Comparison of ENCODE assay signal across 16 mouse cellular contexts in genomic region chr17:63272914-63273313, GRCm38 (mm10).
"Had no signal": no experiment of that assay in that cellular context is flagged by ENCODE, and none has a peak within 500 bp of the region (broad histone marks: within the 10 kb centered on the region; RNA-seq: fewer than 3 reads in every experiment).

No protein-coding gene starts in this region.

- ATAC-seq: intestine, embryonic 16.5 days; liver, postnatal 0 days; midbrain, embryonic 16.5 days had no signal

- H3K27ac ChIP-seq: left cerebral cortex, adult 2 months; limb, embryonic 12.5 days; liver, embryonic 13.5 days; lung, embryonic 15.5 days; macrophage; stomach, postnatal 0 days had no signal

- H3K4me2 ChIP-seq: limb, embryonic 12.5 days; liver, embryonic 13.5 days; lung, embryonic 15.5 days; midbrain, embryonic 11.5 days had no signal

- H3K4me3 ChIP-seq: left cerebral cortex, adult 2 months; limb, embryonic 12.5 days; liver, embryonic 13.5 days; lung, embryonic 15.5 days; megakaryocyte, embryonic 14.5 days had no signal

- H3K9ac ChIP-seq: limb, embryonic 12.5 days; liver, embryonic 13.5 days; liver, postnatal 0 days; lung, embryonic 15.5 days had no signal

- H3K36me3 ChIP-seq: limb, embryonic 12.5 days; liver, embryonic 13.5 days; lung, embryonic 15.5 days had no signal

- H3K27me3 ChIP-seq: limb, embryonic 12.5 days; liver, embryonic 13.5 days; lung, embryonic 15.5 days; megakaryocyte, embryonic 14.5 days had no signal

- DNase-seq: kidney, adult 9 months; kidney, postnatal 10 days; liver; liver, embryonic 13.5 days; liver, postnatal 0 days; lung, postnatal 14 days; thymus, postnatal 14 days had no signal

- H3K9me3 ChIP-seq: limb, embryonic 12.5 days; liver, embryonic 13.5 days; lung, embryonic 15.5 days had no signal
